Mouse (Mus musculus): Measurements from ENCODE around the gene Cpa1. TPM values are rescaled to one million over a fixed set of nuclear protein-coding genes. Genes with fewer than 3 reads are reported as not detected.

Gene Cpa1
- polyA plus RNA-seq (2014; fragmentation: Illumina TruSeq; extraction: RNeasy Lipid Tissue Mini Kit (QIAGEN cat#74804); ENCODE audit: low read depth, low replicate concordance), result not detected

GRCm38 (mm10) chr6:30638674-30639268, at the start of gene Cpa1:
Gene Cpa1, plus strand, starts transcription at chr6:30639218.

DNA sequence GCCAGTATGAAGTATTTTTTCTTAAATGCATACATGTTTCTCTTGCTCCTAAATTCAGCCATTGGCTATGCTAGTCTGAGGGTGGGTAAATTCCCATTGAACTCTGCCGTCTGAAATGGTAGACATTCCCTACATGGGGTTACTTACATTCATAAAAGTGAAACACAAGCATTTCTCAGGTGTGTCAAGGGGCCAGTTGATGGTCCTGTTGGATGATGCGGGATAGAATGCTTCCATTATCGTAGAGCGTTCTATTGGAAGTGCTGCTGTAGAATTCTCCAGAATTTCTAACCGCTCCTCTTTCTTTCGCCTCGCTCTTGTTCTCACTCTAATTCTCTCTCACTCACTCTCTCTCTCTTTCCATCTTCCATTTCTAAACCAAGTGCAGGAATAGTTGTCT, 28.3 kb upstream of the Cpa1 start, which contains the start of gene Cpa5:
Gene Cpa5 (plus strand): TSS at position 301 of the 400 bp plus-strand sequence.

GRCm38 (mm10) chr6:30693350-30693991, 54.5 kb downstream of the Cpa1 start, which contains the start of gene Cep41:
Gene Cep41, minus strand, starts transcription at chr6:30693749.

Other genes starting within 250 kb of the Cpa1 start
- 5.7 TPM for gene Zc3hc1, start 248.2 kb upstream of the Cpa1 start, polyA plus RNA-seq (2014; fragmentation: Illumina TruSeq; extraction: RNeasy Lipid Tissue Mini Kit (QIAGEN cat#74804); ENCODE audit: low read depth, low replicate concordance)
- 50.1 TPM for gene Klhdc10, start 237.3 kb upstream of the Cpa1 start, polyA plus RNA-seq (2014; fragmentation: Illumina TruSeq; extraction: RNeasy Lipid Tissue Mini Kit (QIAGEN cat#74804); ENCODE audit: low read depth, low replicate concordance)
- gene Tmem209, start 129.4 kb upstream of the Cpa1 start, polyA plus RNA-seq (2014; fragmentation: Illumina TruSeq; extraction: RNeasy Lipid Tissue Mini Kit (QIAGEN cat#74804); ENCODE audit: low read depth, low replicate concordance), result 85.2 TPM
- gene Ssmem1, start 129.4 kb upstream of the Cpa1 start, polyA plus RNA-seq (2014; fragmentation: Illumina TruSeq; extraction: RNeasy Lipid Tissue Mini Kit (QIAGEN cat#74804); ENCODE audit: low read depth, low replicate concordance), result 491 TPM
- gene Cpa2, start 97.6 kb upstream of the Cpa1 start, polyA plus RNA-seq (2014; fragmentation: Illumina TruSeq; extraction: RNeasy Lipid Tissue Mini Kit (QIAGEN cat#74804); ENCODE audit: low read depth, low replicate concordance), result 2.3 TPM
- gene Cpa4, start 70.8 kb upstream of the Cpa1 start, polyA plus RNA-seq (2014; fragmentation: Illumina TruSeq; extraction: RNeasy Lipid Tissue Mini Kit (QIAGEN cat#74804); ENCODE audit: low read depth, low replicate concordance), result not detected
- 63.4 TPM for gene Cpa5, start 28.2 kb upstream of the Cpa1 start, polyA plus RNA-seq (2014; fragmentation: Illumina TruSeq; extraction: RNeasy Lipid Tissue Mini Kit (QIAGEN cat#74804); ENCODE audit: low read depth, low replicate concordance)
- gene Cep41, start 54.5 kb downstream of the Cpa1 start, polyA plus RNA-seq (2014; fragmentation: Illumina TruSeq; extraction: RNeasy Lipid Tissue Mini Kit (QIAGEN cat#74804); ENCODE audit: low read depth, low replicate concordance), result 124 TPM
- 2.5 TPM for gene Mest, start 84.3 kb downstream of the Cpa1 start, polyA plus RNA-seq (2014; fragmentation: Illumina TruSeq; extraction: RNeasy Lipid Tissue Mini Kit (QIAGEN cat#74804); ENCODE audit: low read depth, low replicate concordance)

Measured in testis, adult 10 weeks (tissue).